Mouse (Mus musculus) spleen, adult 2 months (tissue): ENCODE data around the gene Shkbp1.

ENCODE experiments used
- CTCF ChIP-seq: fragments of 200-500 bp; IDR thresholded peaks from 2 replicates; pipeline ENCODE4 v1.5.1; 2011; ENCODE audit warnings: mild to moderate bottlenecking, inconsistent platforms; ENCODE audit not compliant: insufficient read depth, insufficient read length, insufficient replicate concordance; ENCODE audit errors: extremely low read depth
- POLR2A ChIP-seq: fragments of 200-500 bp; IDR thresholded peaks from 2 replicates; pipeline ENCODE4 v1.6.1; 2011; ENCODE audit warnings: low read depth, low read length, inconsistent platforms

GRCm38 (mm10) chr7:27330709-27331540 is 24.9 kb downstream of the Shkbp1 start:
- TF ChIP-seq CTCF (no peak), POLR2A (no peak)
